ENCODE assay signal across 23 mouse cellular contexts in the genomic region with DNA sequence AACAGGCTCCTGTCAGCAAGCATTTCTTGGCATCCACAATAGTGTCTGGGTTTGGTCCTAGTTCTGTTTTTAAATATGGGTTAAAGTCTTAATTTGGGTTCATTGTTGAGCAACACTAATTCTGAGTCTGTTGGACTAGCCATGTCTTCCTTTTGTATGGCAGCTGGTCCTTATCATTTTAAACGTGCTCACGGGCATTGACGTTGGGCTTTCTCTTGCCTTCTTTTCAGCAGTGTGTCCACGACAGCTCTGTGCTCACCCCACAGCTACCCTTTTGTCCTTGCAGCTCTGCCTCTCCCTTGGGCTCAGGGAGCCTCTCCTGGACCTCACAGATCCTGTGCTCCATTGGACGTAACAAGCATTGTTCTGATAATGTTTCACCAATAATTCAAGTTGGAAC.
"Had no signal": no experiment of that assay in that cellular context is flagged by ENCODE, and none has a peak within 500 bp of the region (broad histone marks: within the 10 kb centered on the region; RNA-seq: fewer than 3 reads in every experiment).

No protein-coding gene starts in this region.

- H3K9me3 ChIP-seq: forebrain, embryonic 15.5 days; heart, embryonic 10.5 days; heart, embryonic 12.5 days; hindbrain, embryonic 13.5 days; hindbrain, embryonic 15.5 days; kidney, embryonic 15.5 days; limb, embryonic 10.5 days; limb, embryonic 12.5 days had no signal

- H3K4me3 ChIP-seq: forebrain, embryonic 15.5 days; heart, embryonic 10.5 days; heart, embryonic 12.5 days; hindbrain, embryonic 13.5 days; hindbrain, embryonic 15.5 days; kidney, embryonic 15.5 days; limb, embryonic 10.5 days; limb, embryonic 12.5 days had no signal

- H3K36me3 ChIP-seq: forebrain, embryonic 15.5 days; heart, embryonic 10.5 days; heart, embryonic 12.5 days; hindbrain, embryonic 13.5 days; hindbrain, embryonic 15.5 days; kidney, embryonic 15.5 days; limb, embryonic 10.5 days; limb, embryonic 12.5 days had no signal

- H3K27ac ChIP-seq: forebrain, embryonic 15.5 days; heart, embryonic 10.5 days; hindbrain, embryonic 13.5 days; hindbrain, embryonic 15.5 days; hindbrain, postnatal 0 days; kidney, embryonic 15.5 days; kidney, postnatal 0 days; limb, embryonic 10.5 days; limb, embryonic 12.5 days had no signal

- H3K4me1 ChIP-seq: forebrain, embryonic 15.5 days; heart, embryonic 10.5 days; heart, embryonic 12.5 days; hindbrain, embryonic 13.5 days; hindbrain, embryonic 15.5 days; kidney, embryonic 15.5 days; limb, embryonic 10.5 days; limb, embryonic 12.5 days had no signal

- H3K4me2 ChIP-seq: forebrain, embryonic 15.5 days; heart, embryonic 12.5 days; hindbrain, embryonic 13.5 days; hindbrain, embryonic 15.5 days; kidney, embryonic 15.5 days; limb, embryonic 12.5 days had no signal

- H3K27me3 ChIP-seq: forebrain, embryonic 15.5 days; heart, embryonic 12.5 days; hindbrain, embryonic 13.5 days; hindbrain, embryonic 15.5 days; kidney, embryonic 15.5 days; limb, embryonic 12.5 days had no signal

- H3K9ac ChIP-seq: forebrain, embryonic 15.5 days; forebrain, postnatal 0 days; heart, embryonic 12.5 days; hindbrain, embryonic 13.5 days; hindbrain, embryonic 15.5 days; kidney, embryonic 15.5 days; limb, embryonic 12.5 days had no signal

- ATAC-seq: forebrain, embryonic 15.5 days; forebrain, postnatal 0 days; hindbrain, postnatal 0 days; intestine, embryonic 16.5 days had no signal

- DNase-seq: forebrain, postnatal 0 days; gastrocnemius, postnatal 14 days; gastrocnemius, postnatal 36 days; heart, adult 18-20 months; heart, postnatal 10 days; kidney, adult 11 months; kidney, adult 2 months; kidney, adult 9 months; kidney, postnatal 14 days; kidney, postnatal 36 days; layer of hippocampus, adult 9-11 months; layer of hippocampus, postnatal 36 days had no signal
